Mouse (Mus musculus): ENCODE data around the gene Gfpt2. TPM values are rescaled to one million over a fixed set of nuclear protein-coding genes. Genes with fewer than 3 reads are reported as not detected.

The Gfpt2 gene
- 1.9 TPM for polyA plus RNA-seq (2014; fragmentation: Illumina TruSeq; extraction: RNeasy Lipid Tissue Mini Kit (QIAGEN cat#74804); ENCODE audit: low read depth, low replicate concordance)

DNA sequence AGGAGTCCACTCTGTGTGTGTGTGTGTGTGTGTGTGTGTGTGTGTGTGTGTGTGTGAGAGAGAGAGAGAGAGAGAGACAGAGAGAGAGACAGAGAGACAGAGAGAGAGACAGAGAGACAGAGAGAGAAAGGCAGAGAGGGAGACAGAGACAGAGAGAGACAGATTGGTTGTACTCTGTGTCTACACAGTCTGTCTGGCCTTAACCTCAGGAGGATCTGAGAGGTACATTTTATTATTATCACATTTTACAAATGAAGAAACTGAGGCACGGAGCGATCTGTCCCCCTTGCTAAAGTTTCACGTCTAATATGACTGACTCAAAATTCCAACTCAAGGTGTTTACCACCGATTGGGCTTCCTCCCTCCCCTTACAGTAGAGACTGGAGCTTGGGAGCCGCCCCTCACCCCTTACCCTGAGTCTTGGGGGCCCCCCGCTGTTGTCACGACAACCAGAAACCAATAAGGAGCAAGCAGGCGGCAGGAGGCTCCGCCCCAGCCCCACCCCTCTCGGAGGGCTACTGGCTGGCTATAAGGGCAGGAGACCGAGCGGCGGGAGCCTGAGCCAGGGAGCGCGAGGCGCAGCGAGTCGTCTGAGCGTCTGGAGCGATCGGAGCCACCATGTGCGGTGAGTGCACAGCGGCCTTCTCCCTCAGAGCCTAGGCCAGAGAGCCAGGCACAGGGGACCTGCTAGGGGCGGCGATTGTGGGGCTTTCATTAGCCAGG, at the start of gene Gfpt2:
TSS of gene Gfpt2 (plus strand) at position 560 of the 723 bp plus-strand sequence.

DNA sequence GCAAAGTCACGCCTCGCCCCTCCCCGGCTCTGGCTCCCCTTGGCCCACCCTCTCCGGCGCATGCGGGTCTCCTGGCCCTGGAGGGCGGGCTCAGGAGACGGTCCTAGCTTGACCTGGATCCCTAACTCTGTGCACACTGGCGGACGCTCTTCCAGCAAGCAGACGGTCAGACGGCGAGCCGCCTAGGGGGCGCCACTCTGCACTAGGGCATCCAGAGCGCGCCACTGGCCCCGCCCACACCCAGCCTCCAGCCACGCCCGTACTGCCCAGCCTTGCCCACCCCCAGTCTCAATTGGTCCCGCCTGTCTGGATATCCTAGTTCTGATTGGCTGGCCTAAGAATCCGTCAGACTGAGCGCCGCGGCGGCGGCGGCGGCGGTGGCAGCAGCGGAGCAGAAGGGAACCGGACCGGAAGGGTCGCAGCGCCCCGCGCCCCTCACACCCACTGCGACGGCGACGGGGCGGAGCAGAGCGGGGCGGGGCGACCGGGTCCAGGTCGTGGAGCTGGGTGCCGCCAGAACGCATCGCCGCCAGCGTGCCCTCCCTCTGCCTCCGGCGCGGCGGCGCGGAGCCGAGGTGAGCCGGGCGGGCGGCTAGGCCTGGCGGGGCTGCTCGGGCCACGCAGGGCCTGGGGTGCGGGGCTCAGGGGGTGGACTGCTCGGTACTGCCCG, 52.6 kb downstream of the Gfpt2 start, which contains the start of gene Mapk9:
TSS of gene Mapk9 (plus strand) at position 351 of the 670 bp plus-strand sequence.

Other genes starting within 250 kb of the Gfpt2 start
- gene Olfr1380, start 237.3 kb upstream of the Gfpt2 start, polyA plus RNA-seq (2014; fragmentation: Illumina TruSeq; extraction: RNeasy Lipid Tissue Mini Kit (QIAGEN cat#74804); ENCODE audit: low read depth, low replicate concordance) = not detected
- 1.3 TPM for gene Flt4, start 184.9 kb upstream of the Gfpt2 start, polyA plus RNA-seq (2014; fragmentation: Illumina TruSeq; extraction: RNeasy Lipid Tissue Mini Kit (QIAGEN cat#74804); ENCODE audit: low read depth, low replicate concordance)
- gene Scgb3a1, start 130.6 kb upstream of the Gfpt2 start, polyA plus RNA-seq (2014; fragmentation: Illumina TruSeq; extraction: RNeasy Lipid Tissue Mini Kit (QIAGEN cat#74804); ENCODE audit: low read depth, low replicate concordance) = not detected
- 163 TPM for gene Cnot6, start 81.5 kb upstream of the Gfpt2 start, polyA plus RNA-seq (2014; fragmentation: Illumina TruSeq; extraction: RNeasy Lipid Tissue Mini Kit (QIAGEN cat#74804); ENCODE audit: low read depth, low replicate concordance)
- 105 TPM for gene Mapk9, start 52.6 kb downstream of the Gfpt2 start, polyA plus RNA-seq (2014; fragmentation: Illumina TruSeq; extraction: RNeasy Lipid Tissue Mini Kit (QIAGEN cat#74804); ENCODE audit: low read depth, low replicate concordance)
- not detected for gene Rasgef1c, start 107.7 kb downstream of the Gfpt2 start, polyA plus RNA-seq (2014; fragmentation: Illumina TruSeq; extraction: RNeasy Lipid Tissue Mini Kit (QIAGEN cat#74804); ENCODE audit: low read depth, low replicate concordance)
- 207 TPM for gene Rnf130, start 231.2 kb downstream of the Gfpt2 start, polyA plus RNA-seq (2014; fragmentation: Illumina TruSeq; extraction: RNeasy Lipid Tissue Mini Kit (QIAGEN cat#74804); ENCODE audit: low read depth, low replicate concordance)

Measured in kidney, adult 10 weeks (tissue).